Mouse (Mus musculus) bone marrow, adult 2 months (tissue): ENCODE measurements around the gene Hoxb4.

ENCODE experiments used
- CTCF ChIP-seq: fragments of 200-500 bp; IDR thresholded peaks from 2 replicates; pipeline ENCODE4 v1.5.1; 2011; ENCODE audit warnings: low read length, control low read depth; ENCODE audit not compliant: control insufficient read depth, insufficient read depth
- POLR2A ChIP-seq: fragments of 200-500 bp; IDR thresholded peaks from 2 replicates; pipeline ENCODE4 v1.6.1; 2011; ENCODE audit warnings: low read depth, mild to moderate bottlenecking, control low read depth, low read length, borderline replicate concordance; ENCODE audit not compliant: control insufficient read depth

DNA sequence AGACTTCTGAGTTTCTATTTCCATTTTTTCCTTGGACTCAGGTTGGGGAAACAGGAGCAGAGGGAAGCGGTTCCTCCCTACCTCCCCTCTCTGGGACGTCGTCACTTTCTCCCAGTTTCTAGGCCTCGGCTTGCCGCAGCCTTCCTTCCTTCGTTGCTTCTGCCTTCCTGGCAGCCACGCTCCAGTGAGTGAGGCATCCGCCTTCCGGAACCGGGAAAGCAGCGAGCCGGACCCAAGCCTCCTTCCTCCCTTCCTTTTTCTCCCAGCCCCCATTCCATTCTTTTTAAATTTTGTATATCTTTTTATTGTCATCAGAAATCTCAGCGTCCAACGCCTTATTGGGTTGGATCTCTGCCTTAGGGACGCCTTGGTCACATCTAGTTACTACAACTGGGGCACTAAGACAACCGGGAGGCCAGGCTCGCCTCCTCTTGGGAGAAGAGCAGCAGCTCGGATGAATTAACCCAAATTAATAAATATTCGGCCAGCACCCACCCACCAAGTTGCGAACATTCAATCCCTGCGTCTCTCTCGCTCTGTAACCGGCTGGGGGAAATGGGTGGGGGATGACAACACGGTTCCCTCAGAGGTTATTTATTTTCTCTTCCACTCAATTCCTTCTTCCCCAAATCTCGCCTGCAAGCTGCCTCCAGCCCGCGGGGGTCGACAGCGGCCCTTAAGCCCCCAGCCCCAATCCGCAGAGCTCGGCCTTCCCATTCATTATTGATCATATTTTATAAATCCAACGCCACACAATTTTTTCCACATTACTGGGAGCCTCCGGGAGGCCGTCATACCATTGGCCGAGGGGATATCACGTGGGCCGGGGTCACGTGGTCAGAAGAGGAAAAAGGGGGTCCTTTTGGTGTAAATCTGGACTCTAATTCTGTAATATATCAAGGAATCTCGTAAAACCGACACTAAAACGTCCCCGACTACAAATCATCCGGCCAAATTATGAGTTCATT, 32.0 kb upstream of the Hoxb4 start, which contains the start of gene Hoxb7:
- TF ChIP-seq CTCF (no peak), POLR2A (no peak)
